Mouse (Mus musculus) c-Kit-negative CD71-positive TER-119-positive erythroid progenitor cells, embryonic 14.5 days (primary cell): ENCODE measurements around the gene Arhgap10.

Source experiments
- DNase-seq: peaks from one replicate; pipeline ENCODE4 v3.0.0-alpha.2; 2013; ENCODE audit warnings: low read depth, low spot score

The Arhgap10 gene

GRCm38 (mm10) chr8:77406444-77406843 lies 111.3 kb downstream of the Arhgap10 start:
- DNase-seq, result no peak

- no peak for DNase-seq
Observed at GRCm38 (mm10) chr8:77404017-77404416, 113.7 kb downstream of the Arhgap10 start.

- DNase-seq, result no peak
Observed at GRCm38 (mm10) chr8:77401934-77402333, 115.8 kb downstream of the Arhgap10 start.

- no peak for DNase-seq
Observed at GRCm38 (mm10) chr8:77401140-77401539, 116.6 kb downstream of the Arhgap10 start.

- no peak for DNase-seq
Observed at GRCm38 (mm10) chr8:77384080-77384479, 133.7 kb downstream of the Arhgap10 start.

- DNase-seq, result no peak
Observed at GRCm38 (mm10) chr8:77383671-77384070, 134.1 kb downstream of the Arhgap10 start.

GRCm38 (mm10) chr8:77380844-77381243 lies 136.9 kb downstream of the Arhgap10 start:
- no peak for DNase-seq

GRCm38 (mm10) chr8:77379300-77379699 lies 138.5 kb downstream of the Arhgap10 start:
- DNase-seq, result peak; percentile 12

- no peak for DNase-seq
Observed at GRCm38 (mm10) chr8:77376451-77376853, 141.3 kb downstream of the Arhgap10 start.

GRCm38 (mm10) chr8:77375999-77376398 lies 141.8 kb downstream of the Arhgap10 start:
- no peak for DNase-seq

GRCm38 (mm10) chr8:77371006-77371405 lies 146.7 kb downstream of the Arhgap10 start:
- no peak for DNase-seq

- no peak for DNase-seq
Observed at GRCm38 (mm10) chr8:77370308-77370707, 147.4 kb downstream of the Arhgap10 start.

- DNase-seq, result no peak
Observed at GRCm38 (mm10) chr8:77369671-77370070, 148.1 kb downstream of the Arhgap10 start.

- DNase-seq, result no peak
Observed at GRCm38 (mm10) chr8:77367091-77367490, 150.7 kb downstream of the Arhgap10 start.

- DNase-seq, result no peak
Observed at GRCm38 (mm10) chr8:77366446-77366845, 151.3 kb downstream of the Arhgap10 start.

GRCm38 (mm10) chr8:77365990-77366389 lies 151.8 kb downstream of the Arhgap10 start:
- DNase-seq, result no peak

GRCm38 (mm10) chr8:77364472-77364871 lies 153.3 kb downstream of the Arhgap10 start:
- no peak for DNase-seq

GRCm38 (mm10) chr8:77360853-77361252 lies 156.9 kb downstream of the Arhgap10 start:
- DNase-seq, result no peak

- no peak for DNase-seq
Observed at GRCm38 (mm10) chr8:77360423-77360822, 157.3 kb downstream of the Arhgap10 start.

GRCm38 (mm10) chr8:77357126-77357525 lies 160.6 kb downstream of the Arhgap10 start:
- no peak for DNase-seq

GRCm38 (mm10) chr8:77355344-77355743 lies 162.4 kb downstream of the Arhgap10 start:
- no peak for DNase-seq

GRCm38 (mm10) chr8:77354189-77354588 lies 163.6 kb downstream of the Arhgap10 start:
- DNase-seq, result no peak

- DNase-seq, result no peak
Observed at GRCm38 (mm10) chr8:77351177-77351860, 166.4 kb downstream of the Arhgap10 start.
